Mouse (Mus musculus): ENCODE measurements at regions not wholly inside any gene's neighbourhood (a gene's known extent, or its start where the extent isn't known, plus 50 kb on each side); places are given as distances from the start of the nearest gene placed in this dataset.

- DNase-seq: peak; percentile 1
These were observed 294.8 kb downstream of the Gm9008 start for GRCm38 (mm10) chr6:76202801-76203200.
